Mouse (Mus musculus) CH12.LX (cell line): ENCODE data around the gene Lrrc31.

Source experiments
- CTCF ChIP-seq, 2 experiments: IDR thresholded peaks in 1 of 2; conservative IDR thresholded peaks in 1 of 2; 2 replicates each; pipeline ENCODE4 v1.5.1; 2011 to 2012; ENCODE audit warnings: low read depth in 2 of 2, low read length in 2 of 2, improper control_type of control experiment in 1 of 2, inconsistent platforms in 1 of 2, mild to moderate bottlenecking in 1 of 2, moderate library complexity in 1 of 2
- ELF1 ChIP-seq: IDR thresholded peaks from 2 replicates; pipeline ENCODE4 v1.6.1; 2014; ENCODE audit warnings: low read depth, mild to moderate bottlenecking, inconsistent platforms, low read length, improper control_type of control experiment
- NRF1 ChIP-seq: IDR thresholded peaks from 2 replicates; pipeline ENCODE4 v1.6.1; 2014; ENCODE audit warnings: low read depth, mild to moderate bottlenecking, inconsistent platforms, low read length, improper control_type of control experiment, moderate library complexity
- PAX5 ChIP-seq: IDR thresholded peaks from 2 replicates; pipeline ENCODE4 v1.6.1; 2012; ENCODE audit warnings: low read length, inconsistent platforms, mixed read lengths
- USF1 ChIP-seq: IDR thresholded peaks from 2 replicates; pipeline ENCODE4 v1.6.1; 2014; ENCODE audit warnings: low read depth, mild to moderate bottlenecking, inconsistent platforms, low read length, improper control_type of control experiment
- ZC3H11A ChIP-seq: IDR thresholded peaks from 2 replicates; pipeline ENCODE4 v1.6.1; 2012; ENCODE audit warnings: low read depth, mild to moderate bottlenecking, inconsistent platforms, low read length, improper control_type of control experiment
- ZKSCAN1 ChIP-seq: IDR thresholded peaks from 2 replicates; pipeline ENCODE4 v1.6.1; 2012; ENCODE audit warnings: low read depth, inconsistent platforms, low read length, improper control_type of control experiment, borderline replicate concordance

DNA sequence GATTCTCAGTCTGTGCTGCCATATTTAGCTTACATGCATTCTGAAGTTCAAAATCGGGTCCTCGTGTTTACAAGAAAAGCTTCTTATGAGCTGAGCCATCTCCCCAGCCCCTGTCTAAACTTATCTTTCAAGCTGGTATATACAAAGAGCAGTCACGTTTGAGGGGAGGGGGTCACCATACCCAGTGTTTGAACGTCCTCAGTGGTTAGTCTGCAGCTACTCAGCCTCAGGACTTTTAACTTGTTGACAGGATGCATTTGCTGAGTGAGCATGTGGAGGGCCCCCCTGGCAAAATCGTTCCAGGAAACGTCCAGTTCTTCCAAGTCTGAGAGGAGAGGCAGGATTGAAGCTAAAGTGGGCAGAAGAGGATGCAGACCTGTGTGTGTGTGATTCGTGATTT, 8.7 kb downstream of the Lrrc31 start:
- TF ChIP-seq PAX5 (no peak), USF1 (no peak), ZC3H11A (no peak), ELF1 (no peak), ZKSCAN1 (no peak), CTCF (conservative IDR thresholded peaks at IDR 0.05 in 1 of 2, IDR thresholded peaks at IDR 0.05 in 1 of 2; ENCODE audit: low read depth in 2 of 2, low read length in 2 of 2) (no peak), NRF1 (no peak)
